Mouse (Mus musculus) ovary, adult 18-20 months (tissue): Measurements from ENCODE around the gene Src.

Experiments used
- DNase-seq: peaks from one replicate; pipeline ENCODE4 v3.0.0; 2022; ENCODE audit warnings: low spot score, mixed read lengths

Src gene

DNA sequence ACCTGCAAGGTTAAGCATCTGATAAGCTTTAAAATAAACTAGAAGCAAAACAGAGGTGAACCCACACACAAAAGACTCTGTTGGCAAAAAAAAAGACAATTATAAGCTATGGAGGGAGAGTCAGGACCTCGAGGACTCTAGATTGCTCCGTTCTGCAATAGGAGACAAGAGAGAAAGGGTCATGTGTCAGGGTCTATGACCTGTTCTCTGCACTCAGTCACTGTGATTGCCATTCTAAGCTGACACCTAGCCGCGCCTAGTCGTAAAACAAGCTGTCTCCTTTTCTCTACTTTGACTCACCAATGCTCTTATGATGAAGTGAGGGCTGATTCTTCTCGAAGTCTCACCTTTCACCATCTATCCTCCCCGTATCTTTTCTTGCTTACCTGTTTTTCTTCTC lies 5.7 kb upstream of the Src start:
- DNase-seq, result no peak

DNA sequence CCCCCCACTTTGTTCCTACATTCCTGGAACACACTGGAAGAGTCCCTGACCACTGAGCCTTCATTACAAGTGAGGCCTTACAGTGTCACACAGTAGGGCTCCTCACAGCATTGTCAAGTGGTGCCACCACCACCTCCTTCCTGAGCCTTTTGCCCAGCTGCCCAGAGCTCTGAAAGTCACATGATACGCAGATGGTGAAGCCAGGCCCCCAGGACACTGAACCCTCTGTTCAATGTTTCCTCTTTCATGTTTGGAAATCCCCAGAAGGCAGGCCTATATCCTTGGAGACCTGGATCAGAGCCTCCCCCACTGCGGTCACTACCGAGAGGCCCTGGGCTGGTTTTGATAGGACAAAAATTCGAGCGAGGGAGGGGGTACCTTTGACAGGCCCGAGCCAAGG lies 1.0 kb upstream of the Src start:
- DNase-seq, result no peak

DNA sequence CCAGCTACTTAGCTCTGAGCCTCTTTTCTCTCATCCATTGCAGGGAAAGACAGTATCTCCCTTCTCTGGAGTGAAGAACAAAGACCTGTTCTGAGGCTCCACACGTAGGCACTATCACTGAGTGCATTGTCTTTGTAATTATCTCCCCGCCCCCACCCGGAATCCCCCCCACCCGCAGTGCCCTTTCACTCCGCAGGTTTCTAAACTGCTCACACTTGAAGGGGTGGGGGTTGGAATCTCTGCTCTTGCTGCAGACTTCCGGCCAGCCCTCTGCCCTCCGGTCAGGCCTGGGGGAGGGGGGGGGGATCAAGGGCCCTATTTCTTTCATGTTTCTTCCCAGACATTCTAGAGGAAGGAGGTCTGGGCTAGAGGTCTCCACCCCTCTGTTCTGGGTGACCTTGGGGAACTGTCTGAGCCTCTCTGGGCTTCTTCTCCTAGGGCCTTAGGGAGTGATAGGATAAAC lies 396 bp downstream of the Src start:
- no peak for DNase-seq

DNA sequence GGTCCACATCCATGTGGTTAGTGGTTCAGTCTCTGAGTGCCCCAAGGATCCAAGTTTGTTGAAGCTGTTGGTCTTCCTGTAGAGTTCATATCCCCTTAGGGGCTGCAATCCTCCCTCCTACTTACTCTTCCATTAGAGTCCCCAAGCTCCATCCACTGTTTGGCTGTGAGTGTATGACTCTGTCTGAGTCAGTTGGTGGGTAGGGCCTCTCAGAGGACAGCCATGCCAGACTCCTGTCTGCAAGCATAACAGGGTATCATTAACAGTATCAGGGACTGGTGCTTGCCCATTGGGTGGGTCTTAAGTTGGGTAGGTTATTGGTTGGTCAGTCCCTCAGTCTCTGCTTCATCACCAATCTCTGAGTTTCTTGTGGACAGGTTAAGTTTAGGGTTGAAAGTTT lies 1.3 kb downstream of the Src start:
- DNase-seq, result no peak

DNA sequence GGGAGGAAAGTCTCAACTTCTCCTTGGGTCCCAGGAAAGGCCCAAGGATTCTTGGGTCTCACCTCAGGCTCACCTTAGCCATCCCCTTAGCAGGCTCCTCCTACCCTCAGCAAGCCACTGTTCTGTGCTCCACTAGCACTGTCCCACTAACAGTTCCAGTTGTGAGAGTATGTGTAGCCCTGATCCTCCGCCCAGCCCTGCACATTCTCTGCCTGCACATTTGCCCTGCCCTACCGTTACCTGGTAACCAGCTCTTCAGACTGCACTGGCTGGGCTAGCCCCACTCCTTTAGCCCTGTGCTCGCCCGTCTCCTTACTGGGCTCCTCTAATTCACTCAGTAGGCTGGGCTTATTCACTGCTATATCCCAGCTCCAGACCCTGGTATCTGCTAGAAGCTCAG lies 2.2 kb downstream of the Src start:
- no peak for DNase-seq

DNA sequence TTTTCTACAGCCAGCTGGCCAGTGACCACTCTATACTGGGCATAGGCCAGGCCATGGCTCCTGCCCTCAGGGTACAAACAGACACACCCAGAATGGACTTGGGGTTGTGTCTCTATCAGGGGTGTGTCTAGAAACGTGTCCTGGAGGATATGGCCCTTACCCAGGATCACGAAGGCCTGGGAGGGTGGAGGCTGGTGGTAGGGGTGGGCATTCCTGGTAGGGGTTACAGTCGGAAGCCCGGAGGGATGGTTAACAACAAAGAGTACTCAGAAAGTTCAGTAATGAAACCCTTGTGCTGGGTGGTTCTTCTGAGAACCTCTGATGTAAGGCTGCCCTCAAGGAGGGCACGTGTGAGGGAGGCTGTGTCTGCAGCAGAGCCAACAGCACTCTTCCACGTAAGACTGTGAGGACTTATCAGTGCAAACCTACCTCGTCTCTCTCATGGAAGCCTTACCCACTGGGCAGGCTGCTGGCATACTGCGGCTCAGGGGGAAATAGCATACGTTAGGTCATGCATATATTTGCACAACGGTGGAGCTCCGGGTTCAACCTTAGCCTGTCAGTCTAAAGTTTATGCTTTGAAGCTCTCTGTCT lies 3.9 kb downstream of the Src start:
- no peak for DNase-seq

DNA sequence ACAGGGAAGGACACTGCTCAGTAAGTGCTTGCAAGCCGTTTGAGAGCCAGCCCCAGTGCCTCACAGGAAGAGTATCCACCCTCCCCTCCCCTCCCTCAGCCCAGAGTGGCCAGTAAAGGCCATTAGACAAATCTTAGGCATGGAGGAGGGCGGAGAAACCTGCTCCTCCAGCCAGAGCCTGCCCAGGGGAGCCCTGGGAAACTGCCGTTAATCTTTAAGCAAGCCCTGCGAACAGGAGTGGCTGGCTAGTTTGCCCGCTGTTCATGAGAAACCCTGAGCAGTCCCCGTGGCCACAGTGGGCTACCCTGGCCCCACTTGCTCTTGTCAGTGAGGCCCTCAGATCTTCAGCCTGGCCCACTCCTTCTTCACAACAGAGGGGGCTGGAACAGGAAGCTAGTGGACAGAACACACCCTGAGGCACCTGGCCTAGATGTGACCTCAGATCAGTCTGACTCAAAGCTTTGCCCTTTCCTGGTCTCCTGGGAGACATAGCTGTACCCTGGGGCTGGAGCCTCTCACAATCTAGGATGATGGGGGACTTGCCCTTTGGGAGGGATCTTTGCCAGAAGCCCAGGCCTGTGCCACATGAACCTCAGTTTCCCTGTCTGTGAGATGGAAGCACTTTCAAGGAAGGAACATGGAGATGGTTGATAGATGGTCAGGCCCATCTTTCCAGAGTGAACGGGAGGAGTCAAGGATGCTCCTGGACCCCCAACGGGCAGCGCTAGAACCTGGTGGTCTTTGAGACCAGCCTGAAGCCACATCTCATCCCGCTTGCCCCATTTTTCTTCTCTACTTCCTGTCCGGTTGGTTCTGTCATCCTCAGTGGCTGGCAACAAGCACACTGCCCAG lies 4.8 kb downstream of the Src start:
- no peak for DNase-seq

DNA sequence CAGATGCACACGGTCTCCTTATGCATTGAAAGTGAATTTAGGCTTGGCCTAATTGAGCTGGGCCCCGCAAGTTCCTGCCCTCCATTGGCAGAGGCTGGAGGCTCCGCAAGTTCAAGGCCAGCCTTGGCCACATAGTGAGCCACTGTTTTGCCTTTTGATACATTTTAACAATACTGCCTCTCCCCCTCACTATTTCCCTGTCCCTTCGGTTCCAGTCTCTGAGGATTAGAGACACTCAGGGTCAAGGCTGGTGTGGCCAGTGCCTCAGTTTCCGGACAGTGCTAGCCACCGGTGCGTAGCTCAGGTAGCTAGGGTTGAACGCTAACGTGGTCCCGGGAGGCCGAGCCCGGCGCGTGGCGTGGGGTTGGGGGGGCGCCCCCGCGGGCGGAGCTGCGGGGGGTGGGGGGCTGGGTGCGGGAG lies 5.5 kb downstream of the Src start:
- no peak for DNase-seq

DNA sequence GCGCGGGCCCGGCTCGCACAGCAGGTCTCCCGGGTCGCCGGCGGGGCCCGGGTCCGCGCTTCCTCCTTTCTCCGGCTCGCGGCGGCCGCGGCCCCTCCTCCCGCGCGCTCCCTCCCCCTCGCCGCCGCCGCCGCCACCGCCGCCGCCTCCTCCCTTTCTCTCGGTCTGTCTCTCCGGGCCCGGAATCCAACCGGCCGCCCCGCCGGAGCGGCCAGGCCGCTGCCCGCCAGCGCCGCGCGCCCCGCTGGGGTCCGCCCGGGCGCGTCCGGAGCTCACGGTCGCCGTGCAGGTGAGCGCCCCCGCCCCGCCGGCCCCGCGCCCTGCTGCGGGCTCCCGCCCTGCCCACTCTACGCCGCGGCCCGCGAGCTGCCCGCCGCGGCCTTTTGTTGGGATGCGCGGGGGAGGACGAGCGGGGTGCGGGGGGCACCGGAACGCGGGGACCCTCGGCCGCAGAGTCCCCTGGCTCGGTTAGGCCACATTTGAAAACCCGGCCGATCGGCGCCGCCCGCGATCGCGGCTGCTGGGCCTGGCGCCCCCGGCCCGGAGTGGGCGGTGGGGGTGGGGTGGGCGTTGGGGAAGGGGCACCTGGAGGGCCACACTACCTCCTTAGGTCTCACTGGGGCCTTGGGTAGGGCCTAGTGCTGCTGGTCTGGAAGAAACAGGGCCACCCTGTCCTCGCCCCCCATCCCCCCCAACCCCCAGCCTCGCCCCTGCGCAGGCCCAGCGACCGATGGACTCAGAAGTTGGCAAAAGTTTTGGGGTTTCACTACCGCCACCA lies 6.1 kb downstream of the Src start:
- DNase-seq, result no peak

DNA sequence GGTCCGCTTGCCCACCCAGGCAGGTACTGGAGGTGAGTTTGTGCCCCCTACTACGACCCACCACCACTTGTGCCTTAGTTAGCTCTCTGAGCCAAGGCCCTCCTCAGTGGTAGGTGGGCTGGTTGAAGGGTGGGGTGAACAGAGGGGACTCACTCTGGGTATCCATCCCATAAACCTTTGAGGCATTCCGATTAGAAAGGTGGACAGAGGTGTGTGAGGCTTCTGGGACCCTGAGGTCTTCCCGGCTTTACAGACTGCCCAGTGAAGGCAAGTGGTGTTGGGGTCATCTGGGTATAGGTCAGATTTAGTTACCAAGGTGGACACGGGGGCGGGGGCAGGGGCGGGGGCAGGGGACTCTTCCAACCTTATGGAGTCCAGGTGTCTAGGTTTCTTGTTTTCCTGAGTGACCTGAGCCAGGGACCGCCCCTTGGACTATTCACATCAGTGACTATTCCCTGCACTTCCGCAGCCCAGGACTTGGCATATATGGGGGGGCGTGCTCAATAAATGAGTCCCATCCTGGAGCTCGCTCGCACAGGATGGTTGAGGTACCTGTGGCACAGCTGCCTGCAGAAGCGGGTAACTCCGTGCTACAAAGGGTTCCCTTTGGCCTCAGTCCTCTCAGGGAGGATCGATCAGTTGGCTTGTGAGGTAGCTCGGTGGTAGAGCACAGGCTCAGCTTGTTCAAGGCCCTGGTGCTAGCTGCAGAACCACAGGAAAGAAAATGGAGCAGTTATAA lies 6.8 kb downstream of the Src start:
- DNase-seq, result no peak

DNA sequence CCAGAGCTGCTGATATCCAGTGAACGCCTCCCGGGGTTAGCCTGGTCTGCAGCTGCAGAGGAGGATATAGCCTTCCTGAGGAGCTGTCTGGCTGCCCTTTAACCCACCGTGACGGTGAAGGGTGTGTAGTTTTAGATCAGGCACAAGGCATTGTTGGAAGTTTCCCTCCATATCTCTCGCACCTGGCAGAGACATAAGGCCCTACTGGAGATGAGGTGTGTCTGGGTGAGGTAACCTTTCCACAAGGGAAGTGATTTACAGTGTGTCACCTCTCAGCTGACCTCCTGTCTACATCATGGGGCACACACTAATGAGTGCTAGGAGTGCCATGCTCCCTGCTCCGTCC lies 7.4 kb downstream of the Src start:
- no peak for DNase-seq

DNA sequence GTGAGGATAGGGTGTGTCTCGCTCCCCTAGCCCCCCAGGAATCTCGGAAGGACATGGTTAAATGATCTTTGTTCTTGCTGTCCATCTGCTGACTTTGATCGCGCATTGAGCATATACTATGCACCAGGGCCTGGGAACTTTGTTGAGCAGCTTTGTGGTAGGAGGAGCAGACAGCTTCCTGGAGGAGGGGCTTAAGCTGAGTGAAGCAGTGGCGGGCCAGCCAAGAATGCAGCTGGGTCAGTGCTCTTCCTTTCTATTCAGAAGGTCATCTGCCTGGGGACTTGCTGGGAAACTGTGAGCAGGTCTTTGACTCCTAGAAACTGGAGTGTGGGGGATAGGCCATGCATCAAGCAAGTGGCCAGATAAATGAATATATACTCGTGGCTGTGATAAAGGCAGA lies 7.9 kb downstream of the Src start:
- DNase-seq, result no peak

DNA sequence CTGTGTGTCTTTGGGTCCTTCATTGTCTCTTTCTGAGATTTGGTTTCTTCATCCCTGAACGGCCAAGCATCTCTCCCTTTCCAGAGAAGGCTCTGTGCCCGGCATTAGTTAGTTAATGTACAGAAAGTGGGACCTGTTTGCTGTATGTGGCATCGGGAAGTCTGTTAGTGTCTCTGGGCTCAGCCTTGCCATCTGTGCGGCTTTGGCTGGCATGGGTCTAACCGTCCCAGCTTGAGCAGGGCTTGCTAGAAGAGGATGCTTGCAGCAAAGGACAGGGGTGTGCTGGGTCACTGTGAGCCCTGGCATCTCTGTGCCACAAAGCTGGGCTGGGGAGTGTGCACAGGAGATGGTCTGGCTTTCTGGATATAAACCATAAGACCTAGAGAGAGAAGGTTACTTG lies 8.9 kb downstream of the Src start:
- DNase-seq, result no peak

DNA sequence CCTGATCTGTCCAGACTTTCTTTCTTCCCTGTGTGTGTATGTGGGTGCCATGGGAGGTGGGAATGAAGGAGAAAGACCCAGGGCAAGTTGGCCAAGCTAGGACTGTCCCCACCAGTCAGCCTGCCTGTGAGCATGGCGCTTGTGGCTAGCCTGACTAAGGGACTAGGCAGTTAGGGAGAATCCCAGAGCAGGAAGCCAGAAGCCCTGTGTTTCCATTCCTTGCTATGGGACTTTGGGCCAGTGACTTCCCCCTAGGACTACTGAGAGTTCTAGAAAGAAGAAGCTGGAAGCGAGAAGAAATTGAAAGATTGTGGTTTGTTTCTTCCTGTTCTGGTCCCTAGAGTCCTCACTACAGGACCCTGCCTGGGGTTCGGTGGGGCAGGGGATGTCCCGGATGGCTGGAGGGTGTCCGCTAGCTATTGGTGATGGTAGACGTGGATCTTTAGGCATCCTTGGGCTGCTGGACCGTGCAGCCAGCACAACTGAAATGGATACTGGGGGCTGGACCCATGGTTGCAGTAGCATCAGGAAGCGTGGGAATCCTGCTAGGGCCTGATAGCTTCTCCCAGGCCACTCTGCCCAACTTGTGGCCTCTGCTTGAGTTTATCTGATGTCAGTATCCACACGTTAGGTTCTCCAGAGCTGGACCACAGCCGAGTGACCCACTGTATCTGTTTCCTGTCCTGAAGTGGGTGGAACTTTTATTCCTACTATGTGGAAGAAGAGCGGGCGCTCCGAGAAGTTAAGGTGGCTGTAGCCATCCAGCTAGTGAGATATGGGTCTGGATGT lies 10.3 kb downstream of the Src start:
- DNase-seq, result no peak

DNA sequence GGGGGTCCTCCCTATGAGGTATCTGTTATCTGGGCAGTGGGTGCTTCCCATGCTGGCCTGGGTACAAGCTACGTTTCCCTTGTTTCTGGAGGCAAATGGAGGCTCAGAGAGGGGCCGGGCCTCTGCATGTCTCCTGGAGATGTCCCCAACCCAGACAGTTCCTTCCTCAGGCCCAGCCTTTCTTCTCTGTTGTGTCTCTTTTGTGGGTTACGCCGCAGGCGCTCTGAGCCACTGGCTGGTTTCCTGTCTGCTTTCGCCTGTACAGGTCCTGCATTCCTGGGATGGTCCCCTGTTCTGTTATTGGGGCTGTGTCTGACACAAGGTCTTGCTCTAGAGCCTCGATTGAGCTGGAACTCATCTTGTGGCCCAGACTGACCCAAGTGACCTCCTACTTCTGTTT lies 11.5 kb downstream of the Src start:
- no peak for DNase-seq

DNA sequence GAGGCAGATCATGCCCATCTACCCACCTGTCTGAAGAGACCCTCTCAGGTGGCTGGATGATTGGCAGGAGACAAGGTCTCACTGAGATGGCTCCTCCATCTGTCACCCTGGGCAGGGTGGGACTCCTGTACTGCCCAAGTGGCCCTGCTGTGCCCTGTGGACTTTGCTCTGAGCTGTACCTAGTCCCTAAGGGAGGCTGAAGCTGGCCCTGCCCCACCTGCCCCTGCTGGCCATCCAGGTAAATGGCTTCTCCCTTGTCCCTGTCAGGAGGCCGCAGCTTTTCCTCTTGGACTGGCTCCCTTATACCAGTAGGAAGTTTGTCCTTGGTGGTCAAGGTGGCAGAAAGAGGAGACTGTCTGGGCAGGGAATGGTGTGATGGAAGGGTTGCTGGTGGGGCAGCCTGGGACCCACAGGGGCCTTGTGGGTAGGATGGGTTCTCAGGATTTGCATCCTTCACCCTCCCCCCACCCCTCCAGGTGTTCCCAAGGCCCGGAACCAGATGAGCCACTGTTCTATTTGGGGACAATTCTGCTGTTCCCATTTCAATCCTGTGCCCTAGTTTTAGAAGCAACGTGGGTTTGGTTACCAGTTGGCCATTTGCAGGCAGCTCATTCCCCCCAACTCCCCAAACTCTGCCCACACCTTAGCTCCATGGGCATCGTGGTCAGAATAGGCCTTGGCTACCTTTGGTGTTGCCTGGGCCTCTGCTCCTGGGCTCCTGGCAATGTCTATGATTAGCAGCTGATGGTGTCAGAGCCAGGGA lies 12.6 kb downstream of the Src start:
- DNase-seq, result no peak

DNA sequence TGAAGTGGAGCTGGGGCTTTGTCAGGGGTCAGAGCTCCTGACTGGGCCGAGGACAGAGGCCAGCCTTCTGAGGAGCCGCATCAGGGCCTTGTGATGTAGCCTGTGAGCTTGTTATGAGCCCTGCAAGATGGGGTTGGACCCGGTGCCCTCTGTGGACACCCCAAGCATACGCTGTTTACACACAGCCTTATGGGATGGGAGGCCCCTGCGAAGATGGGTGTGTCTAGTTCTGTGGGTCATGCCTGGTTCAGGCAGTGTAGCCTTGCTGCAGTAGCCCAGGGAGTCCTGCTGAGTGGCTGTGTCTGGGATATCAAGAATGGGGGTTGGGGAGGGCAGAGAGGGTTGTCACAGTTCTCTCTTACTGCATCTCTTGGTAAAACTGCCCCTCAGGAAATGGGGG lies 13.7 kb downstream of the Src start:
- no peak for DNase-seq

DNA sequence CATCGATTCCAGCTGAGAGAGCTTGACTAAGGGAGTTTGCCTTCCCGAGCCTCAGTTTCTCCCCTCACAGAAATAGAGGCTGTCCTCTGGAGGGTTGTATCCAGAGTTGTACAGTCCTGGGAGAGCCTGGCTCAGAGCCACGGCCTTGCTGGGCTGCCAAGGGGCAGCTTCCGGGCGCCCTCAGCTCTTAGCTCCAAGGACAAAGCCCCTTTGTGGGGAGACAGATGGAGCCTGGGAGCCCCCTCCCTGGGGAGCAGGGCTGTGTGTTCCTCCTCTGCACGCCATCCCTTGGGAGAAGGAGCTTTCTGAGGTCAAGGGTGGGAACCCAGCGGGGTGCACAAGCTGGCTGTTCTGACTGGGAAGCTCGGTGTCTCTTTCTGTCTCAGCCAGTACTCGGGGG lies 14.2 kb downstream of the Src start:
- DNase-seq, result no peak

DNA sequence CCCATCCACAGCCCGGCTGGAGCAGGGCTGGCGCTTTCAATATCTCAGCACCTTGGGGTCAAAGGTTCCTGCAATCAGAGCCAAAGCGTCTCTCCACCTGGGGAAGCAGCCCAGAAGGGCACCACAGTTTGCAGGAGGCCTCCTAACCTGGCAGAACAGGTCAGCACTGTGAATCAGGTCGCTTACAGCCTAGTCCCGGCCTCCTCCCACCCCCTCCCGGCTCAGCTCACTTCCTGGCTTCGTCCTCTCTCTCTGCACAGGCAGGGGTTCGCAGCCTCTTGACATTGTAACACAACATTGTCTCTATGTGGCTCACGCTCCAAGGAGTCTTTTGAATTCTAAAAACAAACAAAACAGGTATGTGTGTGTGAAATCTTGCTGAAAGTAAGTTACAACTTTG lies 15.8 kb downstream of the Src start:
- no peak for DNase-seq

DNA sequence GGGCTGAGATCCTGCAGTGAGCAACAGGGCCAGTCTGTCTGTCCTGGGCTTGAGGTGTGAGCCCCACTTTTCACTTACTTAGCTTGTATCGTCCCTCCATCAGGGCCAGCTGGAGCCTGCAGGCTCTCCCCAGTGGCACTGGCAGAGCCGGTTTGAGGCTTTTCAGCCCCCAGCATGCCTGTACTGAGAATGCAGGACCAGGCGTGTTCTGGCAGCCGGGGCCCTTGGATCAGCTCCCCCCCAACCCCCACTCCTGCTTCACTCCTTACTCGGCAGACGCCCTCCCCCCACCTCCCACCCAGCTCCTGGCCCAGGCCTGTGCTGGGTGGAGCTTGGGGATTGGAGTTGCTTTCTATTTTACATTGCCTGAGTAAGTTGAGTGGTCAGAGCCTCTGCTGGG lies 16.3 kb downstream of the Src start:
- DNase-seq, result no peak

DNA sequence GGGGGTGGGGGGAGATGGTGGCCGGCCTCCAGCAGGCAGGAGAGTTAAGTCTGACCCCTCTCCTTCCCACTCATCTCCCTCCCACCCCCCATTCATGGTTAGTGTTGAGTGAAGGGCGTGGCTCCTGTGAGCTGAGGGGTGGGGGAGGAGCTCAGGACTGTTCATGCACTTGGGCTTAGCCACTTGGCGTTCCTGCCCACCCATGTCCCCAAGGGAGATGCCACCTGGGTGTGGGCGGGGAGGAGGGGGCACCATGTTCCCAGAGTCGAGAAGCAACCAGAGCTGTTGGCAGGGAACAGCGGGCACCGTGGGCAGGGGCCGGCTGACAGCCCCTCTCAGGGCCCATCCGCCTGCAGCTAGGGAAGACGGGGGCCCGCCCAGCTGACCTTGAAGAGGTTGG lies 18.3 kb downstream of the Src start:
- no peak for DNase-seq
